Mouse (Mus musculus): Measurements from ENCODE around the gene Nhsl2.

The Nhsl2 gene

GRCm38 (mm10) chrX:101901806-101902490 is 52.8 kb downstream of the Nhsl2 start:
- DNase-seq (ENCODE audit: low read depth, low spot score), result no peak

GRCm38 (mm10) chrX:101902597-101902996 is 53.4 kb downstream of the Nhsl2 start:
- no peak for DNase-seq (ENCODE audit: low read depth, low spot score)

- DNase-seq (ENCODE audit: low read depth, low spot score), result no peak
These were observed 58.1 kb downstream of the Nhsl2 start for GRCm38 (mm10) chrX:101907301-101907700.

- DNase-seq (ENCODE audit: low read depth, low spot score), result no peak
These were observed 79.9 kb downstream of the Nhsl2 start for GRCm38 (mm10) chrX:101929131-101929530.

GRCm38 (mm10) chrX:101930301-101930700 is 81.1 kb downstream of the Nhsl2 start:
- no peak for DNase-seq (ENCODE audit: low read depth, low spot score)

- DNase-seq (ENCODE audit: low read depth, low spot score), result no peak
These were observed 81.8 kb downstream of the Nhsl2 start for GRCm38 (mm10) chrX:101931016-101931415.

- peak; percentile 47 for DNase-seq (ENCODE audit: low read depth, low spot score)
These were observed 83.1 kb downstream of the Nhsl2 start for GRCm38 (mm10) chrX:101932244-101932643.

- no peak for DNase-seq (ENCODE audit: low read depth, low spot score)
These were observed 84.2 kb downstream of the Nhsl2 start for GRCm38 (mm10) chrX:101933346-101933745.

GRCm38 (mm10) chrX:101935291-101935840 is 86.2 kb downstream of the Nhsl2 start:
- no peak for DNase-seq (ENCODE audit: low read depth, low spot score)

GRCm38 (mm10) chrX:101939486-101939885 is 90.3 kb downstream of the Nhsl2 start:
- no peak for DNase-seq (ENCODE audit: low read depth, low spot score)

- DNase-seq (ENCODE audit: low read depth, low spot score), result peak; percentile 67
These were observed 93.3 kb downstream of the Nhsl2 start for GRCm38 (mm10) chrX:101942461-101942896.

- no peak for DNase-seq (ENCODE audit: low read depth, low spot score)
These were observed 94.6 kb downstream of the Nhsl2 start for GRCm38 (mm10) chrX:101943743-101944142.

- no peak for DNase-seq (ENCODE audit: low read depth, low spot score)
These were observed 95.7 kb downstream of the Nhsl2 start for GRCm38 (mm10) chrX:101944761-101945330.

GRCm38 (mm10) chrX:101952436-101952835 is 103.3 kb downstream of the Nhsl2 start:
- DNase-seq (ENCODE audit: low read depth, low spot score), result no peak

- no peak for DNase-seq (ENCODE audit: low read depth, low spot score)
These were observed 104.1 kb downstream of the Nhsl2 start for GRCm38 (mm10) chrX:101953256-101953655.

GRCm38 (mm10) chrX:101953787-101954491 is 104.8 kb downstream of the Nhsl2 start:
- DNase-seq (ENCODE audit: low read depth, low spot score), result peak; percentile 80

GRCm38 (mm10) chrX:101954492-101954851 is 105.3 kb downstream of the Nhsl2 start:
- DNase-seq (ENCODE audit: low read depth, low spot score), result no peak

- no peak for DNase-seq (ENCODE audit: low read depth, low spot score)
These were observed 112.7 kb downstream of the Nhsl2 start for GRCm38 (mm10) chrX:101961848-101962247.

- no peak for DNase-seq (ENCODE audit: low read depth, low spot score)
These were observed 114.5 kb downstream of the Nhsl2 start for GRCm38 (mm10) chrX:101963711-101964110.

- no peak for DNase-seq (ENCODE audit: low read depth, low spot score)
These were observed 123.8 kb downstream of the Nhsl2 start for GRCm38 (mm10) chrX:101973028-101973427.

- no peak for DNase-seq (ENCODE audit: low read depth, low spot score)
These were observed 127.7 kb downstream of the Nhsl2 start for GRCm38 (mm10) chrX:101976931-101977330.

- no peak for DNase-seq (ENCODE audit: low read depth, low spot score)
These were observed 129.7 kb downstream of the Nhsl2 start for GRCm38 (mm10) chrX:101978861-101979260.

- DNase-seq (ENCODE audit: low read depth, low spot score), result no peak
These were observed 130.1 kb downstream of the Nhsl2 start for GRCm38 (mm10) chrX:101979267-101979666.

All from skeletal muscle tissue, adult 2 months (tissue).